Mouse (Mus musculus) lung, embryonic 14.5 days (tissue): ENCODE data around the gene Rsph1. TPM values are rescaled to one million over a fixed set of nuclear protein-coding genes. Genes with fewer than 3 reads are reported as not detected.

Source experiments
- ATAC-seq: fragments of 200-750 bp; cut with Nextera tagmentation; 2 replicates; pipeline ENCODE4 v1.8.0; 2017; ENCODE audit warnings: mild to moderate bottlenecking, moderate TSS enrichment, moderate library complexity; ENCODE audit not compliant: insufficient read depth
- DNase-seq: peaks from one replicate; pipeline ENCODE4 v3.0.0-alpha.2; 2015
- H3K27ac ChIP-seq: fragments of 300-500 bp; sonication (generic); 2 replicates; pipeline ENCODE4 v1.5.1; 2014; ENCODE audit warnings: low read depth, mild to moderate bottlenecking, moderate library complexity
- H3K27me3 ChIP-seq: fragments of 300-500 bp; sonication (generic); 2 replicates; pipeline ENCODE4 v1.6.1; 2014; ENCODE audit warnings: low read length, control low read depth; ENCODE audit not compliant: insufficient read depth
- H3K36me3 ChIP-seq: fragments of 300-500 bp; sonication (generic); 2 replicates; pipeline ENCODE4 v1.6.1; 2014; ENCODE audit warnings: control low read depth; ENCODE audit not compliant: insufficient read depth
- H3K4me1 ChIP-seq: fragments of 300-500 bp; sonication (generic); 2 replicates; pipeline ENCODE4 v1.6.1; 2014; ENCODE audit warnings: antibody characterized with exemption, control low read depth; ENCODE audit not compliant: insufficient read depth
- H3K4me2 ChIP-seq: fragments of 300-500 bp; sonication (generic); 2 replicates; pipeline ENCODE4 v1.6.1; 2014; ENCODE audit warnings: mild to moderate bottlenecking
- H3K4me3 ChIP-seq: fragments of 300-500 bp; sonication (generic); 2 replicates; pipeline ENCODE4 v1.5.1; 2014; ENCODE audit warnings: low read depth, low read length
- H3K9ac ChIP-seq: fragments of 300-500 bp; sonication (generic); 2 replicates; pipeline ENCODE4 v1.6.1; 2014
- H3K9me3 ChIP-seq: fragments of 300-500 bp; sonication (generic); 2 replicates; pipeline ENCODE4 v1.6.1; 2016; ENCODE audit warnings: low read depth, low read length, control low read depth
- CTCF ChIP-seq: IDR thresholded peaks from 2 replicates; pipeline ENCODE4 v1.5.1; 2016; ENCODE audit warnings: antibody characterized with exemption, low read depth
- WGBS: fragments of 180-500 bp; shearing (Covaris S2); extraction: QIAGEN DNeasy Blood & Tissue Kit; methylation state at CpG from one replicate; pipeline ENCODE4 v1.1.7; 2014; 5-methylcytosine and 5-hydroxymethylcytosine counted together
- polyA plus RNA-seq: library from polyadenylated mRNA; unstranded; fragments of >200 nt; fragmentation: Nextera tagmentation; extraction: Ambion mirVana; gene quantifications from 2 replicates; pipeline ENCODE4 v1.2.1, GENCODE M21; 2014

Gene Rsph1
- polyA plus RNA-seq, 1 experiment from 2014 or later: 0.86 TPM

DNA sequence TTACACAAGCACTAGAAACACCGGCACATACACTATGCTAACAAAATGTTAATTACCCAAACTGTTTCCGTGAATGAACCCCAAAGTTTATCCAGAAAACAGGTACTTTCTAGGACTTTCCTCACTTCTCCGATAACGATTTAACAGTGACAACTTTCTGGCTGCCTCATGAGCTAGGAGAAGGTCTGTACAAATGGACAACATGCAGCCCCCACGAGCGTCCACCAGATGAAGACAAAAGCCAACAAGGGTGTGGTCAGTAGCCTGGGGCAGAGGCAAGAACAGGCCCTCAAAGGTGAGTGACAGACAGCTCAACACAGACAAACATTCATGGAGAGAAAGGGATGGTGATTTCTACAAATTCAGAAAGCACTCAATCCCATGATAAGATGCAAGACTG is 9.6 kb downstream of the Rsph1 start:
- H3K9ac ChIP-seq: no peak overlapping the region
- H3K36me3 ChIP-seq: no peaks in the 10 kb centered on the region
- H3K4me1 ChIP-seq: no peaks in the 10 kb centered on the region
- no peaks in the 10 kb centered on the region for H3K27me3 ChIP-seq
- DNase-seq: no peak
- WGBS: 75% methylated on average over 6 of the region's 6 CpGs
- TF ChIP-seq CTCF: no peak
- no peaks in the 10 kb centered on the region for H3K9me3 ChIP-seq
- no peak overlapping the region for H3K4me3 ChIP-seq
- H3K4me2 ChIP-seq: no peak overlapping the region
- no peak for ATAC-seq
- no peak overlapping the region for H3K27ac ChIP-seq

GRCm38 (mm10) chr17:31267138-31267537 is 10.0 kb downstream of the Rsph1 start:
- Histone ChIP-seq H3K27me3 (no peaks in the 10 kb centered on the region), H3K9ac (no peak overlapping the region), H3K4me2 (no peak overlapping the region), H3K27ac (no peak overlapping the region), H3K36me3 (no peaks in the 10 kb centered on the region), H3K4me3 (no peak overlapping the region), H3K9me3 (no peaks in the 10 kb centered on the region), H3K4me1 (no peaks in the 10 kb centered on the region)
- 64% methylated on average over 4 of the region's 4 CpGs for WGBS
- DNase-seq: no peak
- TF ChIP-seq CTCF: no peak
- ATAC-seq: no peak

DNA sequence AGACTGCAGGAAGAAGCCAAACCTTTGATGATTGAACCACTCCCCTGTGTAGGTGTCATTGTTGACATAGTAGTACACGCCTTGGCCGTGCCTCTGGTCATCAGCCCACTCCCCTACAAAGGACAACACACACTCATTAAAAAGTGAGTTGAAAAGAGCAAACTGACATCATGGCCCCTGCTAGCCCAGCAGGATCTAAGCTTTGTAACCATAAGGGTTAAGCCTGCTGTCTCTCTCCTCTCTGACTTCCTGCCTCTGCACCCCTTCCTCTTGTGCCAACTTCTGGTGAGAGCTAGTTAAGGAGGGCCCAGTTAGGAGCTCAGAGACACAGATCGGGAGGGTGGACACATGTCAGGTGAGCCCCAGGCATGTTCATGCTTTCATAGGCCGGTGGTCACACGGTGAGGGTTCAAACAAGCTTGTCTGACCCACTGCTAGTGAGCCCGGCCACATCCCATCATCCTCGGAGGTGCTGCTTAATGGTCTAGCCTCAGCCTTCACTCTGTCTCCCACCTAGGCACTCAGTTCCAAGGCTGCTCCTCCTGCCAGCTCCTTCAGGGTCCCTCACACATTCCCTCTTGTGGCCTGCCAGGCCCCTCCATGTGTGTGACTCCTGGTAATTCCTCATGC is 10.7 kb downstream of the Rsph1 start:
- Histone ChIP-seq H3K36me3 (no peaks in the 10 kb centered on the region), H3K27ac (no peak overlapping the region), H3K4me2 (no peak overlapping the region), H3K4me3 (no peak overlapping the region), H3K9me3 (no peaks in the 10 kb centered on the region), H3K4me1 (no peaks in the 10 kb centered on the region), H3K9ac (no peak overlapping the region), H3K27me3 (no peaks in the 10 kb centered on the region)
- no peak for TF ChIP-seq CTCF
- WGBS: 75% methylated on average over 7 of the region's 7 CpGs
- ATAC-seq (no peak), DNase-seq (no peak)

DNA sequence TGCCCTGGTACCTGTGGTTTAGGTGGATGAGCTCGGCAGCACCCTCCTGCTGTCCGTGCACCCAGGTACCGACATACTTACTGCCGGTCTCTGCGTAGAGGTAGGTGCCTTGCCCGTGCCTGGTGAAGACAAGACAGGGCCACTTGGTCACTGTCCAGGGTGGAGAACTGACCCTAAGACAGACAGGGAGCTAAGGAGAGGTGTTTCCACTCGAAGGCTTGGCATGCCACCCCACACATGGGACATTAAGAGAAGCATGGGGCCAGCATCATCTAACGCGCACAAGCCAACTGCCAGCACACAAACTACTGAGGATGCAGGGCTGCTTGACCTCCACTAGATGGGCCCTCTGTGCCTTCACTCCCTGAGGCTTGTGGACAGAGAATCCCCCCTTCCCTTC is 11.4 kb downstream of the Rsph1 start:
- Histone ChIP-seq H3K9me3 (no peaks in the 10 kb centered on the region), H3K4me2 (no peak overlapping the region), H3K27me3 (no peaks in the 10 kb centered on the region), H3K9ac (no peak overlapping the region), H3K4me3 (no peak overlapping the region), H3K4me1 (no peaks in the 10 kb centered on the region), H3K27ac (no peak overlapping the region), H3K36me3 (no peaks in the 10 kb centered on the region)
- WGBS: 85% methylated on average over 9 of the region's 9 CpGs
- ATAC-seq: no peak
- DNase-seq: no peak
- TF ChIP-seq CTCF: no peak

DNA sequence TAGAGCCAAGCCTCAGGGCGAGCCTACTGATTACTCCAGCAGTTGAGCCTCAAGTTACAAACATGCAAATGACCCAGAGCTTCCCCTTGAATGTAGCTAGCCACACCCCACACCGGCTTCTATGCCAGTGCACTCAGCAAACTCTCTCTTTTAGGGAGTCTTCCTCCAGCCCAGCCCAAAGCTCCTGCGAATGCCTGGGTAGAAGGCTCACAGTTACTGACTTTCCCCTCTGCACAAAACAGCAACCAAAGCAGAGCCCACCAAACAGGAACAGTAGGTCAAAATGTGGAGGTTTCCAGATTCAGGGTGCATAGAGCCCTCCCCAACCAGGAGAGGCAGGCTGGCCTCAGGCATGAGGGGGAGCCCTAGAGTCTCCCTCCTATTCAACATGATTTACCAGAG is 12.0 kb downstream of the Rsph1 start:
- Histone ChIP-seq H3K36me3 (no peaks in the 10 kb centered on the region), H3K4me1 (no peaks in the 10 kb centered on the region), H3K27me3 (no peaks in the 10 kb centered on the region), H3K9me3 (no peaks in the 10 kb centered on the region), H3K9ac (no peak overlapping the region), H3K4me3 (no peak overlapping the region), H3K27ac (no peak overlapping the region), H3K4me2 (no peak overlapping the region)
- no peak for TF ChIP-seq CTCF
- ATAC-seq (no peak), DNase-seq (peak; percentile 30)
- 18% methylated on average over 3 of the region's 3 CpGs for WGBS

DNA sequence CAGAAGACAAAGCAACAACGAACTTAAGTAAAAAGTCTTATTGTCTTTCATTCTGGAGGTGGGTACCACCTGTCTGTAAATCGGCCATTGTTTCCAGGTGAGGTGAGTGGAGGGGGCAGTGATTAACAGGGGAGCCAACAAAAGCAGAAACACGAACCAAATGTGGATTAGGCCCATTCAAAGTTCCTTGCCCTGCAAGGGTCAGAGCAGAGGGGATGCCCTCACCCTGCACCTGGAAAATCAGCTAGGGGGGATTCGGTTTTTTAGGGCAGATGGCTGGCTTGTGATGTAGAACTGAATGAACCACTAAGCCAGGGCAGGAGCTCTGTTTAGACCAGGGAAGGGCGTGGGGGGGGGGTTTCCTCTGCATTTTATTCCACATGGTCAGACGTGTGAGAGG is 12.8 kb downstream of the Rsph1 start:
- H3K36me3 ChIP-seq: no peaks in the 10 kb centered on the region
- no peaks in the 10 kb centered on the region for H3K9me3 ChIP-seq
- H3K4me3 ChIP-seq: no peak overlapping the region
- no peaks in the 10 kb centered on the region for H3K27me3 ChIP-seq
- ATAC-seq (no peak), DNase-seq (no peak)
- H3K4me2 ChIP-seq: no peak overlapping the region
- H3K9ac ChIP-seq: no peak overlapping the region
- TF ChIP-seq CTCF: no peak
- 51% methylated on average over 6 of the region's 6 CpGs for WGBS
- no peak overlapping the region for H3K27ac ChIP-seq
- no peaks in the 10 kb centered on the region for H3K4me1 ChIP-seq

GRCm38 (mm10) chr17:31263770-31264169 is 13.4 kb downstream of the Rsph1 start:
- H3K36me3 ChIP-seq: no peaks in the 10 kb centered on the region
- DNase-seq (no peak), ATAC-seq (no peak)
- WGBS: 94% methylated on average over 5 of the region's 5 CpGs
- TF ChIP-seq CTCF: no peak
- no peaks in the 10 kb centered on the region for H3K4me1 ChIP-seq
- H3K9ac ChIP-seq: no peak overlapping the region
- H3K4me2 ChIP-seq: no peak overlapping the region
- no peak overlapping the region for H3K27ac ChIP-seq
- no peak overlapping the region for H3K4me3 ChIP-seq
- no peaks in the 10 kb centered on the region for H3K9me3 ChIP-seq
- no peaks in the 10 kb centered on the region for H3K27me3 ChIP-seq

DNA sequence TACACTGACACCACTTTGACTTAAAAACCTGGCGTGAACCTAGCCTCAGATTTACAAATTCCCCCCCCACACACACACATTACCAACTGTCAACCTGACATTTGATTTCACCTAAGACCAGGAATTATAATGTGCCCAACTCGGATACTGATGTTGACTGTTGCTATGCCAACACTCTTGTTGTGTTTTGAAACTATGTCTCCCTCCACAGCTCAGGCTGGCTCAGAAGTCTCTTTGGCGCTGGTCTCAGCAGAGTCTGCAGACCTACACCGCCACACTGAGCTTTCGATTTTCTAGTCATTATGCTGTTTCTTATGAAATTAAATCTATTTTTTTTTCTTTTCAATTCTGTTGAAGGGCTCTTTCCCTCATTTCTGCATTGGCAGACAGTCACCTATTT is 14.5 kb downstream of the Rsph1 start:
- DNase-seq (peak; percentile 19), ATAC-seq (no peak)
- H3K27ac ChIP-seq: no peak overlapping the region
- no peak overlapping the region for H3K4me3 ChIP-seq
- H3K27me3 ChIP-seq: no peaks in the 10 kb centered on the region
- H3K4me2 ChIP-seq: no peak overlapping the region
- no peak for TF ChIP-seq CTCF
- no peaks in the 10 kb centered on the region for H3K36me3 ChIP-seq
- 56% methylated on average over 5 of the region's 5 CpGs for WGBS
- H3K9ac ChIP-seq: no peak overlapping the region
- H3K9me3 ChIP-seq: no peaks in the 10 kb centered on the region
- H3K4me1 ChIP-seq: no peaks in the 10 kb centered on the region
